Mouse (Mus musculus) spleen, postnatal 0 days (tissue): ENCODE results near the gene Scgb2b2. TPM values are rescaled to one million over a fixed set of nuclear protein-coding genes. Genes with fewer than 3 reads are reported as not detected.

Experiments used
- polyA plus RNA-seq: library from polyadenylated mRNA; unstranded; fragments of >200 nt; fragmentation: Nextera tagmentation; extraction: Ambion mirVana; gene quantifications from 2 replicates; pipeline ENCODE4 v1.2.1, GENCODE M21; 2015

The Scgb2b2 gene
- not detected in 2 replicates for polyA plus RNA-seq

GRCm38 (mm10) chr7:31290208-31290607 is at the start of gene Scgb2b2:
TSS of gene Scgb2b2 (plus strand) at chr7:31290508.

GRCm38 (mm10) chr7:31291721-31292120 is 1.4 kb downstream of the Scgb2b2 start, which contains the start of gene Scgb1b2:
TSS of gene Scgb1b2 (minus strand) at chr7:31291821.

Other genes starting within 250 kb of the Scgb2b2 start
- gene Fxyd5, start 248.0 kb upstream of the Scgb2b2 start, polyA plus RNA-seq, result 98.3 and 112 TPM in 2 replicates
- 0.33 TPM in 1 of 2 replicates, not detected in the other for gene Fxyd7, start 239.0 kb upstream of the Scgb2b2 start, polyA plus RNA-seq
- 41.4 and 53.4 TPM in 2 replicates for gene Fxyd1, start 233.3 kb upstream of the Scgb2b2 start, polyA plus RNA-seq
- 0.32 TPM in 1 of 2 replicates, not detected in the other for gene Lgi4, start 231.2 kb upstream of the Scgb2b2 start, polyA plus RNA-seq
- gene Fxyd3, start 213.8 kb upstream of the Scgb2b2 start, polyA plus RNA-seq, result 23.8 and 24.8 TPM in 2 replicates
- 14.4 and 18.3 TPM in 2 replicates for gene Hpn, start 175.2 kb upstream of the Scgb2b2 start, polyA plus RNA-seq
- 3.4 and 4.9 TPM in 2 replicates for gene Scn1b, start 163.5 kb upstream of the Scgb2b2 start, polyA plus RNA-seq
- gene Gramd1a, start 134.6 kb upstream of the Scgb2b2 start, polyA plus RNA-seq, result 22.1 and 28.0 TPM in 2 replicates
- not detected in 2 replicates for gene Scgb1b2, start 1.3 kb downstream of the Scgb2b2 start, polyA plus RNA-seq
- gene Scgb2b3, start 71.6 kb downstream of the Scgb2b2 start, polyA plus RNA-seq, result not detected in 2 replicates
- not detected in 2 replicates for gene Scgb1b3, start 85.1 kb downstream of the Scgb2b2 start, polyA plus RNA-seq